Mouse (Mus musculus) common myeloid progenitor, adult 5-6 weeks (primary cell): Measurements from ENCODE around the gene BC030870. TPM values are rescaled to one million over a fixed set of nuclear protein-coding genes. Genes with fewer than 3 reads are reported as not detected.
A peak's percentile ranks its signal among the peaks of the same experiment; 100 is the strongest.
"Not testable (repeated sequence)": the region's sequence is repeated elsewhere in the genome, so short reads cannot be mapped to it uniquely, and the experiment has no call there.

Experiments used
- ATAC-seq: replicated peaks from 2 replicates; pipeline ENCODE4 v1.8.0; 2016; ENCODE audit warnings: low read depth, mild to moderate bottlenecking, moderate TSS enrichment, inconsistent platforms; ENCODE audit not compliant: poor library complexity, severe bottlenecking
- total RNA-seq: library from RNA; stranded (forward); fragments of 200-1000, 187-1606 nt; gene quantifications from 2 replicates; pipeline ENCODE4 v1.2.3, GENCODE M21; 2017

Gene BC030870
- not detected in 2 replicates for total RNA-seq

DNA sequence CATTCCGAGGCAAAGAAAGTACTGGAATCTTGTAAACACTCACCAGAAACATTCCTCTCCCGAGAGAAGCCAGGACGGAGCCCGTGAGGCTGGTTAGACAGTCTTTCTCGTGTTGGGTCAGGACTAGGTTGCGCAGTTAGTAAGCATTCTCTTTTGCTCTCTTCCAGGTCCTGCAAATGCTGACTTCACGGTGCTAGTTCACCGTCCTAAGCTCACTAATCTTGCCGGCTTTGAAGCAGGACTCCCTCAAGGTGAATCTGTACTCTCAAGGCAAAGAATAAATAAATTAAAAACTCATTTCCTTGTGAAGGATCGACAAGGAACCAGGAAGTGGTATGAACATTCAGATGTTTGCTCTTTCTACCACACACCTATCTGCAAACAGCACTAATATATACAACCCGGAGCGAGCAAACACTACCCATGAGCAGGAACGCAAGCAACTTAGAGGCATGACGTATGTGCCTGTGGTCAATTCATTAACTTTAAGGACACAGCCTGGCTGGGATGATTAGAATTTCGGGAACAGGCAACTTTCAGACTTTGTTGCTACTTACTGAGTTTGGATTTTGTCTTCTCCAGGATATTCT is at the start of gene BC030870:
TSS of gene BC030870 (minus strand) at position 365 of the 590 bp plus-strand sequence.
- ATAC-seq = no peak

DNA sequence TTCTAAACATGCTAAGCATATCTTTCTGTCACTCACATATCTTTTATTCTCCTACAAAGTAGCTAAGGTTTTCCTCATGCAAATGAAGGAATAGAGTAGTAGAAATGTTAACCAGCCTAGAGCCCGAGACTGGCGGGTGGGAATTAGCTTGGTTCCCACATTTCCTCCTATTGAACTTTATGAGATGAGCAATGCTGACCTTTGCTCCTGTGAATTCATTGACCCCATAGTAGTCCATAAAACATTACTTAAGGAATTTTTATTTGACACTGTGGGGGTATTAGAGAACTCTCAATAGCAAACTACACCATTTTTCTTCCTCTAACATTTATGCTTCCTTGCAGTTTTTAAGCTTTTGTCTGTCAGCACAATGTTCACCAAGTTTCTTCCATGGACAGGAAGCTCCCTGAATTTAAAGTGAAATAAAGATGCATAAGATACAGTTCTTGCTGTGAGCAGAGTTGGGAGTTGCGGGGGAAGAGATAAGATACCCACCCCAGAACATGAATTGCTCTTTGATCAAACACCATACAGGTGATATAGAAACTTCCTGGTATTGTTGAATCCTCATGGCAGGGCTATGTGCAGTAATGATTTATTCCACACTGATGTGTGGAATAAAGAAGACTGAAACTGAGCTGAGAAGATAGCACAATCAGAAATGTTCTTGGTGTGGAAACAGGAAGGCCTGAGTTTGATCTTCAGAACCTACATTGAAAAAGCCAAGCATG is 45.5 kb upstream of the BC030870 start:
- no peak for ATAC-seq

DNA sequence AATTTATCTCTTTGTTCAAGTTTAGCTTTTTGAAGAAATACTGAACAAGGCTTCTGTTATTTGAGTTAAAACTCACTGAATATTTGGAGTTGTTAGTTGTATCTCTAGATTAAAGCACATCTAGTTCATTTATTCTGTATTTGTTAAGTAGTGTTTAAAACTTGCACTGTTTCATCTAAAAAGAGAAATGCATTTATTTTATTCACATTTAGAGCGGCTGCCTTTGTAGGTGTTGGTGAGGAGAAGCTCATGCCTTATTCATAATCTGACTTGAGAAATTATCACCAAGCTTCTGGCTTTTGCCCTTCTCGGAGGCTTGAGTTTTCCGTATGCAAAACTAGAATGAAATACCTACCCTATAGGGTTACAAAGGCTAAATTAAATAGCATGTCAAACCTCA is 39.8 kb upstream of the BC030870 start:
- ATAC-seq = no peak

DNA sequence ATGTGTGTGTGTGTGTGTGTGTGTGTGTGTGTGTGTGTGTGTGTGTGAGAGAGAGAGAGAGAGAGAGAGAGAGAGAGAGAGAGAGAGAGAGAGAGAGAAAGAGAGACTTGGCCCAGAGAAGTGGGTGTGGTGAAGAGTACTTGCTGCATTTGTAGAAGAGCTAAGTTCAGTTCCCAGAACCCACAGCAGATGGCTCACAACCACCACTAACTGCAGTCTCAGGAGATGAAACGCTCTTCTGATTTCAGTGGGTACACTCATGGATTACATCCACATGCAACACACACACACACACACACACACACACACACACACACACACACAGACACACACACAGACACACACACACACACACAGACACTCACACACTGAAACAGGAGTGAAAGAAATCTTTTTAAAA is 31.3 kb upstream of the BC030870 start:
- not testable (repeated sequence) for ATAC-seq

DNA sequence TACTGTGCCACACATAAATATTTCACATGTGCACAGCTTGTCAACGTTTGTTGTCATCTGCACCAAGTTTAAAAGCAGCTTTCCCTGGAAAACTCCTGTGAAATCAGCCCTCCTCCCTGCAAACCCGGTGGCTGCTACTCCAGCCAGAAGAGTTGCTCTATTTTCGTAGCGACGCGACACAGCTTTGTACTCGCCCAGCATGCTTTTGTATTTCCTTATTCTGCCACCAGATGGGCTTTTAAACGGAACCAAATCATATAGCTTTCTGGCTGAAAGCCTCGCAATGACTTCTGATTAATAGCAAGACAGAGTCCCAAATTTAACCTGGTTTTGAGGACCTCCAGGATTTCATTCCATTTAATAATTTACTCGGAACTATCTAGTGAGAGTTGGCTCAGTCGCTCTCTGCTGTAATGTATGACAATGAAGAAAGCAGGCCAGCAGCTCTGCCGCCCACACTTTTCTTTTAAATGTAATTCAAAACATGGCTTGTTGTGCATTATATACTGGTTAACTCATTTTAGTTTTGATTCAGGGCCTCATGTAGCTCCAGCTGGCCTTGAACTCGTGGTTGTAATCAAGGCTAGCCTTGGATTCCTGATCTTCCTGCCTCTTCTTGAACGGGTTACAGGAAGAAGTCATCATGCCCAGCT is 29.9 kb upstream of the BC030870 start:
- ATAC-seq = no peak

DNA sequence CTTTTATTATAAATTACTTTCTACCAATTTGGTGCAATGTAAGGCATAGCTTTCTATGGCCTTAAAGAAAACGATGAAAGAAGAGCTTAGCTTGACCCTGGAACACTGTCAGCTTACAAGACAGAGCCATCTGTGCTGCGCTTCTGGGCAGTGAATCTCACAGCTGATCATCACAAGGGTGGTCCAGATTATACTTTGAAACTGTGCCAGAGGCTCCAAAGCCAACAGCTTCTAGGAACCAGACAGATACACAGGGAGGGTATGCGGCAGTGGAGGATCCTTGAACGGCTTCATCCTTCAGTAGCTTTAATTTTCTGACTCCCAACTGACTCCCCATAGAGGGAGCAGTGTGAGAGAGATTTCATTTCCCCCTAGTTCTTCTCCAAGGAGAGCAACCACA is 28.5 kb upstream of the BC030870 start:
- ATAC-seq = no peak

DNA sequence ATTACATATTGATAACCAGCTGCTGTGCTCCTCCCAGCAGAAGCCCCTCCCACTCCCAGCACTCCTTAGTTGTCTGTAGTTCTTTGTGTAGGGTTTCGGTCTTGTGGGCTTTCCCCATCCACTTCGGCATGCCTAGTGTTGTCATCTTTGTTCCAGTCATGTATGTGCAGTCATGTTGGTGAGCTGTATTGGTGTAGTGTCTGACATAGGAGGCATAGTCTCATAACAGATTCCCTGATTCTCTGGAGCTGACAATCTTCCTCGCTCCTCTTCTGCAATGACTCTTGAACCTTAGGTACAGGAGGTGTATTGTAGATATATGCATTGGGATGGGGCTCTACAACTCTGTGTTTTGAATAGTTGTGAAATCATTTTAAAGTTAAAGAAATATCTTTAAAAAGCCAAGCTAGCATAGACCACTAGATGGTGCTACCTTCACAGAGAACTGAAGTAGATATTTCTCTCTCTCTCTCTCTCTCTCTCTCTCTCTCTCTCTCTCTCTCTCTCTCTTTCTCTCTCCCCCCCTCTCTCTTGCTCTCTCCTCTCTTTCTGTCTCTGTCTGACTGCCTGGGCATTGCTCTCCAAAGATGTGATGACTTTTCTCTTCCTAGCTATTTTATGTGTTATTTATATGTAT is 9.6 kb upstream of the BC030870 start:
- ATAC-seq = no peak

DNA sequence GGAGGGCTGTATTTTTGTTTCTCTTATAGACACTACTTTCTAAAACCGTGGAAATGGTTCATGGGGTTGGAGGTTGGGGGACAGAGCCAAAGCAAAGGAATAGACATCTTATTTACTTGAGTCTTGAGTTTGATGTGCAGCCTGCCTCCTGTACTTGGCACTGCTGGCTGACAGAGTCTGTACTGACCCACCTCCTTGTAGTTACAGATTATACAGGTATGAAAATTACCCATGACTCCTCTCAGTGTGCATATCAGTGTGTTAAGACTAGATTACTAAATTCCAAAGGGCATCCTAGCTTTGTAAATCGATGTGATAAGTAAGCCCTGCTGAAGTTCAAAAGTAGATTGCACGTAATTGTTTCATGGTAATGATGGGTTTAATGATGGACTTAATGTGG is 2.9 kb downstream of the BC030870 start:
- no peak for ATAC-seq

DNA sequence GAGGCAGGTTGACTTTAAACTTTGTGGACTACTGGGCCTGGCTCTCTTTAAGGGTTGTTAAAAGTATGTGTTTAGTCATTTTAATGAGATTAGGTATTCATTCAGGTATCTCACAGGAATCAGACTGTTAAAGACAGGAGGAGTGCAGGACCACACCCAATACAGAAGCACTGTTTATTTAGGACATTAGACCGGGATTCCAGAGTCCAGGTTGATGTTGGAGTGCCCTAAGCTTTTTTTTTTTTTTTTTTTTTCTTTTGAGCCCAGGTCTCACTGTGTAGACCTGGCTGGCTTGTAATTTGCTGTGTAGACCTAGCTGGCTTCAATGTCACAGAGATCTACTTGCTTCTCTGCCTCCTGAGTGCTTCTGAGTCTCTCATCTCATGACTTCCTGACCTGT is 3.3 kb downstream of the BC030870 start:
- no peak for ATAC-seq

DNA sequence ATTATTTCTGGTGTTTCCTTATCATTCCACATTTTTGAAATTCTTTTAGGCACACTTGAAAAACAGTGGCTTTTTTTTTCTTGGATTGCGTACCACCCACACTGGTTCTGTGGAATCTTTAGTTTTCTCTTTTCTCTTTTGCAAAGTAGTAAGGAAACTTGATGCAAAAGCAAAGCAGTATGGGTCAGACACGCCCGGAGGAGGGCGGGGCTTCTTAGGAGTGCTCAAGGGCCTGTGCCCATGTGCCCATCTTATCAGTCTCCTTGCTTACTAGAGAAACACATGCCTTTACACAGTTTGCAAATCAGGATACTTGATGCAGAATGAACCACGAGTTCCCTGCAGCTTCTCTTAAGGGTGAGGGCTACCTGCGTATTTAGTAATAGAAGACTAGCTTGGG is 17.3 kb downstream of the BC030870 start:
- 0 out of 2 replicates have a peak, but pooled peaks have one; percentile 36 for ATAC-seq

DNA sequence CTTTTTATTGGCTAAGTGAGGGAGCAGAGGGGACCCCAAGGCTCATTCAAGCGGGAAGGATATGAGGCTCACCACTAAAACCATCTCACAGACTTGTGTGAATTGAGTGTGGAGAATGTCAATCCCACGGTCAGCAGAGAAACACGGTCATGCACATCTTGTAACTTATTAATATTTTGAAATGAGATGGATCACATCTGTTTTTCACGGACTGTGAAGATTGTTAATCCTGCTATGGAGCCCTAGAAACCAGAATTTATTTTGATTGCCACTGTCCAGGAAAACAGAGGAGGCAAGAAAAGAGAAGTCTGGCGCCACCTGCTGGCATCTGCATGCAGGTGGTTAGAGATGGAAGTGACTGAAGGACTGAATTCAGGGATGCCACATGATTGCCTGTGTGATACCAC is 19.1 kb downstream of the BC030870 start:
- ATAC-seq = peak; percentile 89

DNA sequence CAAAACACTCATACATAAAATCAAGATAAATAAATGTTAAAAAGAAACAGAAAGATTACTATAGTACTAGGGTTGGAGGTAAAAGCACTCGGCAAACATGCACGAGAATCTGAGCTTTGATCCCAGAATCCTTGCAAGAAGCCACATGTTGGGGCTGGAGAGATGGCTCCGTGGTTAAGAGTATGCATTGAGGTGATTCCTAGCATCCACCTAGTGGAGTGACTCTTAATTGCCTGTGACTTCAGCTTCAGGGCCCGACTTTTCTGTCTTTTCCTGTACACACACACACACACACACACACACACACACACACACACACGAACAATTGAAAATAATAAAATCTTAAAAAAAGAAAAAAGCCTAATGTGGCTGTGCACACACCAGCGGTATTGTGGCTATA is 20.4 kb downstream of the BC030870 start:
- no peak for ATAC-seq

DNA sequence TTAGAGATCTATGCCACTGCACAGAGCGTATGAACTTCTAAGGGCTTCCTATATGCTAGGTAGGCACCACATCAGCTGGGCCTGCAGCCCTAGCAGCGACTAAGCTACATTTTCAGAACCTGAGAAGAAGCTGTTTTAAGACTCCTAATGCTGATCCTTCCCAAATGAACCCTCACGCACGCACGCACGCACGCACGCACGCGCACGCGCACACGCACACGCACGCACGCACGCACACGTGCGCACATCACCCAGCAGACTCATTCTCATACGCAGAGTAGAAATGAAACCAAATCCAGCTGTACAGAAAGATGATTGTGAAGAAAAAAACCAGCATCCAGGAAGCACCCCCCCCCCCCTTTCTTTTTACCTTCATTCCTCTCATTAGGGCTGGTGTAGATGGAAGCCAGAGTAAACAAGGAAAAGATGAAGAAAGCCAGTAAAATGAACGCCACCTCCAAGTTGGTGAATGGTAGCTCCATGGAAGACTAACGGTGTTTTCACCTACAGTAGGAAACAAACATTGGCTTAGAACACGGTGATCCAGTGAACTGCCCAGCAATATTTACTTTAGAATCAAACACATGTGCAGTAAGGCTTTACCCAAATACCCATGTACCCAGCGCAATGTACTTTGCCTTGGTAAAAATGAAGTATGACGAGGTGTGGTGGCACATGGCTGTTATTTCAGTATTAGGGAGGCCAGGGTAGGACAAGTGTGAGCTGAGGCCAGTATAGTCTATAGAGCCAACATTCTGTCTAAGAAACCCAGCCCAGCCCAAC is 21.2 kb downstream of the BC030870 start:
- no peak for ATAC-seq

DNA sequence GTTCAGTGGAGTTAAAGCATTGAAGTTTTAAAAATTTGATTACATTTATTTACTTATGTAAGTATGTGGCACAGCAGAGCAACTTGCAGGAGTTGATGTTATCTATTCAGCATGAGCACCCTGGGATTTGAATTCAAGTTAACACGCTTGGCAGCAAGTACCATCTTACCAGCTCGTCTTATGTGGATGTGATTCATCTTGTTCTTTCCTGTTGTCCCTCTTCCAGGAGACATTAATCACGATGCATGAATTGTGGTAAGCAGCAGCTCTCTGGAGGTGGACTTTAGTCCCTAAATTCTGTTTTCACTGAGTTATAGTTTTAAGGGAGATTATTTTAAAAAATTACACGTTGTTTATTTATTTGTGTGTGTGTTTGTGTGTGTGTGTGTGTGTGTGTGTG is 25.3 kb downstream of the BC030870 start:
- no peak for ATAC-seq

DNA sequence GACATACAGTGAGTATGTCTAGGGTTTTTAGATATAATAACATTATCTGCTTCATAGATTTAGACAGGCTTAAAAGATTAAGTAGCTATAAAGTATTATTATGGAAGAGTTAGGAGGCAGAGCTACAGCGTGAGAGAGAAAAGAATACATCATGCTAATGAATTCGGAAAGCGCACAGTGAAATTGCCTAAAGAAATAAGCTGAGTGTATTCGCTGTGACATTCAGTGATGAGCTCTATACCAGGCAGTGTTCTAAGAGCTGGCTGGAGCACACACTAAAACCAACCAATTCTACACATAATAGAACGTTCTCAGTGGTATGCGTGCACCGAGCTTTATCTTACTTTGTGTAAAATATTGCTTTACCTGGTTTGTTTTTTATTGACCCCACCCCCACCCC is 25.7 kb downstream of the BC030870 start:
- no peak for ATAC-seq

DNA sequence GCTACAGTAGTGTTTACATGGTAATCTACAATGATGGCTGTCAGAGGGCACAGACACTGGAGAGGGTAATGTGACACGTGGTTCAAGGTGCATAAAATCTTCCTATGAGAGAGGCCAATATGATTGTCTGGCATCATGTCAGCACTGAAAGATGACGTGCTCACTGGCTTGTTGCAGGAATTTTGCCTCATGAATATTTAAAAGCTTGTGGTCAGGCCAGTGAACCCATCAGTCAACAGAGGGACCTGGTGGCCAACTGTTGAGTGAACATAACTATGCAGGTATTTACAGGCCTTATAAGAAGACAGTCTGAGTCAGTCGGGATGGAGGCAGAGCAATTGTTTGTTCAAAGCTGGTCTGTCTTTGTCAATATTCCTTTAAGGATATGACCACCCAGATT is 29.6 kb downstream of the BC030870 start:
- ATAC-seq = no peak

DNA sequence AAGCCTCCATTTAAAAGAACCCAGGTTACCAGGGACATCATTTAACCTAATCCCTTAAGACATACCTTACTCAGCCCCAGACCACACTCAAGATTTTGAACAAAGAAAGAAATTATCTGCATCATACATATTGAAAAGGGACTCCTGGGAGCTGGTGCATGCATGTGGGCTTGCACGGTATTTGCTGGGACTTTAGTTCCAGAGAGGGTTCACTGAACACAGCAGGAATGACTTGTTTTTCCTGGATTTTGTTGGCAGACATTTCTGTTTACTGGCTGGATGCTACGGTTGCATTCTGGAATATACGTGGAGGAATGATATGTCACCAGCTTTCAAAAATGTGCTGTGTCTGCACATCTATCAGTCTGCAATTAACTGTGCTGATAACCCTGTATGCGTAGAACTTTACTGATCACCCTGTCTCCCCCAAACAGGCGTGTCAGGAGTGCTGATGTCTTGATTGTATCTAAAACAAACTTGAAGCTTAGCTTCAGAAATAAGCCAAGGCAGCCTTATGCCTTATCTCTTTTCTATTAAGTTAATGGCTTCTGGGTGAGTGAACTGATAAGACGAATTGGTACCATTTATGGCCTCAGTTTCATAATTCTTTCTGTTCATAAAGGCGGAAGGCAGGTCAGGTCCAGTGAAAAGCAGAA is 31.5 kb downstream of the BC030870 start:
- ATAC-seq = no peak

DNA sequence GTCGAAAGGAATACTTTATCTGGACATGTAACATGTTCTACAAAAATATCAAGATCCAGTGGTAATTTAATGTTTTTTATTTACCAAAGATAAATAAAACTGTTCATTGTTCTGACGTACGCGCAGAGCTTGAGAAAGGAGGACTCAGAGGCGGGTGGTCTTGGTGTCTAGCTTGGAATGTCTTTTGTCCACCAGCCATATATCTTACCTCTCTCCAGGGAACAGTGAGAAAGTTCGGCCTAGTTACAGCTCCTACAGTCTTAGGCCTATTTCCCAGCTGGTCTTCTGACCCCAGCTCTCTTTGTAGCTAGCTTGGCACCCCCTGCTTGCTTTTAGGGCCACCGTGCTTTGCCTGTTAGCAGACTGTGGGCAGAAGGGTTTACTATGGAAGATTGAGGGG is 39.6 kb downstream of the BC030870 start:
- no peak for ATAC-seq

DNA sequence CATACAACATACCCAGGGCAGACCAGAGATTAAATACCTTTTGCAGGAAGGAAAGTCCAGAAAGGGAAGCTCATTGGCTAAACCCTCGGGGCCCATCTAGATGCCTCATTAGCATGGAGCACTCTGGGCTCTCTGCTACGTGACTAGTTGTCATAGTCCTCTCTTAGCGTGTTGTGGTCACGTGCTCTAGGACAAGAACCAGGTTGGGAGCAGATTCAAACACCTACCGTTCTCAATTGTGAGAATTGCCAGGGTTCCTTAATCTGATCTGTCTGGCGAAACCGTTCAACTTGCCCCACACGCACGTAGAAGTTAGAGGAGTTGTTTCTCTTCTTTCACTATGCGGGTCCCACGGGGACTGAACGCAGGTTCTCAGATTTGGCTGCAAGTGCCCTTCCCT is 41.2 kb downstream of the BC030870 start:
- ATAC-seq = no peak

DNA sequence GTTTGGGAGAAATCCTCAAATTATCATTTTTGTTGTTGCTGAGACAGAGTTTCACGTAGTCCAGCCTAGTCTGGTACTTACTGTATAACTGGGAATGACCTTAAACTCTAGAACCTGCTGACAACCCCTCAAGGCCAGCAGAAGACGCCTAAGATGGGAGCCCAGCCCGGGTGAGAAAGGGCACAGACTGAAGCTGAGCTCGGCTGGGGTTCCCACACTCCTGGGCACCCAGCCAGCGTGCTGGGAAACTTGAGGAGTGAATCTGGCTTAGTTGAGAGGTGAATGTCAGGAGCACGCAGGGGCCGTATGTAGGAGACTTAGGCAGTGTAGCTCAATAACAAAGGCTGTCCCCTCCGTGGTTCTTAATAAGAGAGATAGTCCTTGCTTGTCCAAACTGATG is 41.7 kb downstream of the BC030870 start:
- no peak for ATAC-seq
